Mouse (Mus musculus): ENCODE results near the gene Gm45062. TPM values are rescaled to one million over a fixed set of nuclear protein-coding genes. Genes with fewer than 3 reads are reported as not detected.

The Gm45062 gene
- polyA plus RNA-seq, 1 experiment from 2014 or later, result 5.5 TPM

DNA sequence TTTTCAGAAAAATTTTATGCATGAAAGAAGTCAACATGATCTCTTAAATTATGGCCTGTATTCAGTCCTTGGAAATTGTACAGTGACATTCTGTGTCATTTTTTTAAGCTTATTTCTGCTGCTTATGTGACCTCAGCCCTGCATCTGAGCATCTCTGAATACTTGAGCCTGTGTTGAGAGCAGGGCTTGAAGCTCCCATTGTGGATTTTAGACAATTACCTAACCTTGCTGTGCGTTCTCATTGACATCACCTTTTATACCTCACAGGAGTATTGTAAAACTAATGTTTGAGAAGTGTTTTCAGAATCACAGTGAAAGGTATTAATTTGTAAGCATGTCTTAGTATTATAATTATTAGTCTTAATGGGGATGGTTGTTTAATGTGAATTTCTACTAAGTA is 140.5 kb downstream of the Gm45062 start:
- Histone ChIP-seq H3K4me1 (replicated peaks) (no peaks in the 10 kb centered on the region), H3K27ac (no peak overlapping the region), H3K27me3 (no peaks in the 10 kb centered on the region), H3K9me3 (replicated peaks) (no peaks in the 10 kb centered on the region), H3K4me3 (no peak overlapping the region), H3K36me3 (no peaks in the 10 kb centered on the region), H3K9ac (no peak overlapping the region), H3K4me2 (no peak overlapping the region)
- ATAC-seq (replicated peaks; ENCODE audit: insufficient number of reproducible peaks, insufficient read depth, low FRiP score, low read depth), result no peak
- 88% methylated on average over 1 of the region's 1 CpGs for WGBS

DNA sequence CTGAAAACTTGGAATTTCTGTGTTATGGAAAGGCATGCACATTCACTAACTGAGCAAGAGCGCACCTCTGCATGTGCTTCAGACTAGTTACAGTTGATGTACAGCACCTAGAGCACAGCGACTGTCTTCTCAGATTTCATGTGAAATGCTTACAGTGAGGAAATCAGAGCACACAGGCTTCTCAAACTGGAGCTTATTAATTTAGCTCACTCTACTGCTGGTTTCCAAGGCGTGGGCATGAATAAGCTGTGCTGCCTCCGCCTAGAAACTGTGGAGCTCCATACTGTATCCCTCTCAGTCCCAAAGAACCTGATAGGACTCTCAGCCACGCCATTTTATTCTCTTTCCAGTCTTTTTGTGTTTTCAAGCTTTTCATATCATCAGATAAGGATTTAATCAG is 143.9 kb downstream of the Gm45062 start:
- Histone ChIP-seq H3K4me1 (replicated peaks) (peaks cover 2% of the 10 kb centered on the region; the same call in 1 of the 2 replicates), H3K9me3 (replicated peaks) (no peaks in the 10 kb centered on the region), H3K36me3 (no peaks in the 10 kb centered on the region), H3K9ac (no peak overlapping the region), H3K27ac (no peak overlapping the region), H3K4me3 (no peak overlapping the region), H3K4me2 (no peak overlapping the region), H3K27me3 (no peaks in the 10 kb centered on the region)
- no peak for ATAC-seq (replicated peaks; ENCODE audit: insufficient number of reproducible peaks, insufficient read depth, low FRiP score, low read depth)
- WGBS, result 85% methylated on average over 5 of the region's 5 CpGs

DNA sequence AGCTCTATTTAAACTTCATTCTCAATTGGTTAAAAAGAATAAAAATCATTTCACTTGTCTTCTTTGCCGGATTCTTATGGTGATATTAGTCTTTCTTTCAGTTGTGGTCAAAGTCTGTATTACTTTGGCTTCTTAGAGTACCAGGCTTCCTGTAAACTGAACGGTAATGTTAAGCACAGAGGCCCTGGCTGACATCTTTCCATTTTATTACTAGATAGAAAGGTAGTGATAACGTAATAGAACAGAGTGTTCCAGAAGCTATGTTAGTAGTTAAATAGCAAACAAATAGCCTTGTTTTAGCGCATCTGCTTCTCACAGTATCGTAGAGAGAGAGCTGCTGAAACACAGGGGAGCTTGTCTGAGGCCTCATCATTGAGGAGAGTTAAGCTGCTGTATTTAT is 146.6 kb downstream of the Gm45062 start:
- H3K4me1 ChIP-seq (replicated peaks), result peaks cover 17% of the 10 kb centered on the region
- no peaks in the 10 kb centered on the region for H3K9me3 ChIP-seq (replicated peaks)
- H3K36me3 ChIP-seq, result no peaks in the 10 kb centered on the region
- no peak overlapping the region for H3K27ac ChIP-seq
- H3K27me3 ChIP-seq, result no peaks in the 10 kb centered on the region
- no peak overlapping the region for H3K9ac ChIP-seq
- WGBS, result 89% methylated on average over 5 of the region's 5 CpGs
- no peak overlapping the region for H3K4me3 ChIP-seq
- no peak for ATAC-seq (replicated peaks; ENCODE audit: insufficient number of reproducible peaks, insufficient read depth, low FRiP score, low read depth)
- no peak overlapping the region for H3K4me2 ChIP-seq

DNA sequence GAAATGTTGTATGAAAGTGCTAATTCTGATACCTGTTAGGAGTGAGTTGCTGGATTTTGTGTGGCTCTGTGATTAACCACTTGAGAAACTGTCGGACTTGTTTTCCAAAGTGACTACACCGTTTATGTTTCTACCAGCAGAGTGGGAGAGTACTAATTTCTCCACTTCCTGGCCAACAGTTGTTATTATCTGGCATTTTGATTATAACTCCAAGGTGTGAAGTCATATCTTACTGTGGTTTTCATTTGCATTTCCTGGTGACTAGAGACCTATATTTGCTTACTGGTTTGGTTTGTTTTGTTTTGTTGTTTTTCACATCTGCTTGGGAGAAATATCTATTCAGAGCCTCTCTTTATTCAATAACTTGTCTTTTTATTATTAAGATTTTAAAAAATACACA is 149.1 kb downstream of the Gm45062 start:
- Histone ChIP-seq H3K36me3 (no peaks in the 10 kb centered on the region), H3K27ac (no peak overlapping the region), H3K27me3 (no peaks in the 10 kb centered on the region), H3K9me3 (replicated peaks) (no peaks in the 10 kb centered on the region), H3K4me2 (no peak overlapping the region), H3K4me3 (no peak overlapping the region), H3K9ac (no peak overlapping the region), H3K4me1 (replicated peaks) (peaks cover 17% of the 10 kb centered on the region)
- WGBS, result 62% methylated on average over 2 of the region's 2 CpGs
- ATAC-seq (replicated peaks; ENCODE audit: insufficient number of reproducible peaks, insufficient read depth, low FRiP score, low read depth), result no peak

DNA sequence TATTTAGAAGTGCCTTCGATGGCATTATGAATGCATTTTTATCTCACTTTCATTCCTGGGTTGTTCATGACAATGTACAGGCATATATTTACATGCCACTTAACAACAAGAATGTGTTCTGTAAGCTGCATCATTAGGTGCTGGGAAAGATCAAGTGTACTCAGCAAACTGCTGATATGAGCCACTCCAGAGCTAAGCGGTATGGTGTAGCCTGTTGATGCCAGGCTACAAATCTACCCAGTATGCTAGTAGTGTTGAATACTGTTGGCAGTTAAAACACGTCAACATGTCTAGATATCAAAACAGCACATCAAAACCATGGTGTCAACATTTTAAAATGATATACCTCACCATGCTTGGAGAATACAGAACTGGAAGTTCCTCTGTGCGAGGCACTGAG is 150.6 kb downstream of the Gm45062 start:
- peak; percentile 88 for ATAC-seq (replicated peaks; ENCODE audit: insufficient number of reproducible peaks, insufficient read depth, low FRiP score, low read depth)

DNA sequence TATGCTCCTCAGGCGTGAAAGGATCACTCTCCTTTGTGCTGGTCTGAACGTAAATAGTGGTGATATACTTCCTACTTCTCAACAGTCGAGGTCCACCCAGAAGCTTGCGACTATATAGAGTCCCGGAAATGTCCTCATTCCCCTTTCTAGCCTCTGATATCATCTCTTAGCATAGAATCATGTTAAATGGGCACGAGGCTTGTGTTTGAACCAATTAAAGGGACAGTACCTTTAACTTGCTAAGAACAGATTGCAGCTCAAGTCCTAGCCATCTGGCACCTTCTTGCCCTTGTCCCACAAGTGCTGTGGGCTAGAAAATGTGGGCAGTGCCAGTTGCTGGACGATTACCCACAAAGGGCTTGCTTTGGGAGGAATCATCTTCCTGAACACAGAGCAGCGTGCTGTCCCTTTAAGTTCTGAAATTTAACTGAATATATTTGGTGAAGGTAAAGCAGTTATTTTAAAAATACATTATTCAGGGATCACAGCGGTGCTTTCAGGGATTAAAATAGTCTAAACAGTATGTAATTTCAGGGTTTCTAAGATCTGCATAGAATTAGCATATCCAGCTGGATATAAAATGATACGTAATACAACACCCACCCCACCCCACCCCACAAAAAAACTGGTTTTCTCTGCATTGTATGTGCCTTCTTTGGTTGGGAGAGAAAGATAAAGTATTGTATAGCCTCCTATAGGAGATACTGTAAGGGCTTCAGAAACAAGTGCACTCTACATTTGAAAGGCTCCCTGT is 153.8 kb downstream of the Gm45062 start:
- H3K27ac ChIP-seq, result no peak overlapping the region
- H3K4me3 ChIP-seq, result no peak overlapping the region
- H3K9ac ChIP-seq, result no peak overlapping the region
- WGBS, result 73% methylated on average over 10 of the region's 10 CpGs
- H3K36me3 ChIP-seq, result no peaks in the 10 kb centered on the region
- no peak overlapping the region for H3K4me2 ChIP-seq
- no peaks in the 10 kb centered on the region for H3K27me3 ChIP-seq
- no peaks in the 10 kb centered on the region for H3K9me3 ChIP-seq (replicated peaks)
- peaks cover 16% of the 10 kb centered on the region for H3K4me1 ChIP-seq (replicated peaks)
- ATAC-seq (replicated peaks; ENCODE audit: insufficient number of reproducible peaks, insufficient read depth, low FRiP score, low read depth), result no peak

More for the DNA sequence above, 150.6 kb downstream of the Gm45062 start:
- H3K9me3 ChIP-seq (replicated peaks), result no peaks in the 10 kb centered on the region
- 46% methylated on average over 4 of the region's 4 CpGs for WGBS
- peaks cover 17% of the 10 kb centered on the region for H3K4me1 ChIP-seq (replicated peaks)
- peak overlapping the region; percentile 62 for H3K27ac ChIP-seq
- no peaks in the 10 kb centered on the region for H3K36me3 ChIP-seq
- H3K4me2 ChIP-seq, result peak overlapping the region; percentile 13; the same call in 1 of the 2 replicates
- H3K4me3 ChIP-seq, result no peak overlapping the region
- H3K9ac ChIP-seq, result no peak overlapping the region
- no peaks in the 10 kb centered on the region for H3K27me3 ChIP-seq

DNA sequence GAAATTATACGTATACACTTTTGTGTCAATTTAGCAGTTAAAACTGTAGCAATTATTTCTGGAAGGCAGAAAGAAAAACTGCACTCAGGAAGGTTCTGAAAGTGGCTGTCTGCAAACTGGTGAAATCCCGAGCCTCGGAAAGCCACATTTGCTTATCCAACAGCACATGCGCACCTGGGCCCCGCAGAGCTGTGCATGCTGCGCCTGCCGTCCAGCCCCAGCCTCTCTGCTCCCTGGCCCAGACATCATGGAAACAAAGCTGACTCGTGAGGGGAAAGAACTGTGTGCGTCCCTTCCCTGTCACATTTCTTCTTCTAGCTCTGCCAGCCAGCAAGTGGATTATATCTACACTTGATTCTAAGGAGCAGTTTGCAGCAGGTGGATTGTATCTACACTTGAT is 154.8 kb downstream of the Gm45062 start:
- Histone ChIP-seq H3K36me3 (no peaks in the 10 kb centered on the region), H3K4me3 (no peak overlapping the region), H3K9ac (no peak overlapping the region), H3K4me1 (replicated peaks) (peaks cover 11% of the 10 kb centered on the region), H3K4me2 (no peak overlapping the region), H3K9me3 (replicated peaks) (no peaks in the 10 kb centered on the region), H3K27me3 (no peaks in the 10 kb centered on the region), H3K27ac (no peak overlapping the region)
- no peak for ATAC-seq (replicated peaks; ENCODE audit: insufficient number of reproducible peaks, insufficient read depth, low FRiP score, low read depth)
- WGBS, result 64% methylated on average over 9 of the region's 9 CpGs

DNA sequence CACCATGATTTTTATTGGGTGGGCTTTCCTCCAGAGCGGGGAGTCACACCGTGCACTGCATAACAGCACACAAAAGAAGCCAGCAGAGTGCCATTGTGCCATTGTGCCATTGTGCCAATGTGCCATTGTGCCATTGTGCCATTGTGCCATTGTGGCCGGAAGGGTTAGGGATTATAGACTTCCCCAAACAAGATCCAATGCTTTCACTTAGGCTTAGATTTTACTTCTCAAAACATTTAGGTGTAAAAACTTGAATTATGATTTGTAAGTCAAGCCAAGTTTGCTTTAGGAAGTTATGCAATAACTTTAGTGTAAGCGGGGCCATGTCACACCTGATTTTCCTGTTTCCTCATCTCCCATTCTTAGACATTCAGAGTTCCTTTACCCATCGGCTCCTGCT is 156.6 kb downstream of the Gm45062 start:
- ATAC-seq (replicated peaks; ENCODE audit: insufficient number of reproducible peaks, insufficient read depth, low FRiP score, low read depth), result no peak
- no peaks in the 10 kb centered on the region for H3K27me3 ChIP-seq
- H3K9ac ChIP-seq, result no peak overlapping the region
- no peaks in the 10 kb centered on the region for H3K36me3 ChIP-seq
- no peak overlapping the region for H3K4me2 ChIP-seq
- peaks cover 9% of the 10 kb centered on the region for H3K4me1 ChIP-seq (replicated peaks)
- WGBS, result 94% methylated on average over 5 of the region's 5 CpGs
- H3K4me3 ChIP-seq, result no peak overlapping the region
- H3K9me3 ChIP-seq (replicated peaks), result no peaks in the 10 kb centered on the region
- H3K27ac ChIP-seq, result no peak overlapping the region

DNA sequence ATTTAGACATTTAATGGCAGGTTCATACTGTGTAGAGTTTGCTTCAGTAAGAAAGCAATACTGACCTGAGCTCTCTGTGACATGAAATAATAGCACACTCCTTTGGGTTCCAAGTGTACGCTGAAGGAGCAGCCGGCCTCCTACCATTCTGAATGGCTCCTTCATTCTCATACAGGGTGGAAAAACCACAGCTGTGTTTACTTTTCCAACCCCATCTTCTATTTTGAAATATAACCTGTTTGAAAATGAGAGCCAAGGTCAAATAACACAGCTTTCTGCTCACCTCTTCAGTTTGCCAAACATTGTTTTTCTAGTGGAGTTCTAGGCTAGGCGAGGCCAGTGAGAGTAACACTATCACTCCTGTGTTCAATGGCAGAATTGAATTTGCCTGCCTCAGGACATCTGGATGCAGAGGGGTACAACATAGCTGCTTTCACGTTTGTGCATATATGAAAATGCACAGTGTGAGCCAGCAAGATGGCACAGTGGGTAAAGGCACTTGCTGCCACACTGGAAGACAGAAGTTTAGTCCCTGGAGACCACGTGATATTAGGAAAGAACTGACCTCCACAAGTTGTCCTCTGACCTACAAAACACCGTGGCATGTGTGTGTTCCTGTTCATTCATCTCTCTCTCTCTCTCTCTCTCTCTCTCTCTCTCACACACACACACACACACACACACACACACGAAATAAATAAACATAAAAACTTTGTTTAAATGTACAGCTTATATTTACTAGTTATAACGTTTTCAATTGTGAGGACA is 157.7 kb downstream of the Gm45062 start:
- Histone ChIP-seq H3K4me1 (replicated peaks) (peaks cover 14% of the 10 kb centered on the region), H3K9ac (no peak overlapping the region), H3K36me3 (no peaks in the 10 kb centered on the region), H3K27ac (no peak overlapping the region), H3K4me2 (no peak overlapping the region), H3K4me3 (no peak overlapping the region), H3K9me3 (replicated peaks) (no peaks in the 10 kb centered on the region), H3K27me3 (no peaks in the 10 kb centered on the region)
- ATAC-seq (replicated peaks; ENCODE audit: insufficient number of reproducible peaks, insufficient read depth, low FRiP score, low read depth), result no peak
- 76% methylated on average over 8 of the region's 8 CpGs for WGBS

DNA sequence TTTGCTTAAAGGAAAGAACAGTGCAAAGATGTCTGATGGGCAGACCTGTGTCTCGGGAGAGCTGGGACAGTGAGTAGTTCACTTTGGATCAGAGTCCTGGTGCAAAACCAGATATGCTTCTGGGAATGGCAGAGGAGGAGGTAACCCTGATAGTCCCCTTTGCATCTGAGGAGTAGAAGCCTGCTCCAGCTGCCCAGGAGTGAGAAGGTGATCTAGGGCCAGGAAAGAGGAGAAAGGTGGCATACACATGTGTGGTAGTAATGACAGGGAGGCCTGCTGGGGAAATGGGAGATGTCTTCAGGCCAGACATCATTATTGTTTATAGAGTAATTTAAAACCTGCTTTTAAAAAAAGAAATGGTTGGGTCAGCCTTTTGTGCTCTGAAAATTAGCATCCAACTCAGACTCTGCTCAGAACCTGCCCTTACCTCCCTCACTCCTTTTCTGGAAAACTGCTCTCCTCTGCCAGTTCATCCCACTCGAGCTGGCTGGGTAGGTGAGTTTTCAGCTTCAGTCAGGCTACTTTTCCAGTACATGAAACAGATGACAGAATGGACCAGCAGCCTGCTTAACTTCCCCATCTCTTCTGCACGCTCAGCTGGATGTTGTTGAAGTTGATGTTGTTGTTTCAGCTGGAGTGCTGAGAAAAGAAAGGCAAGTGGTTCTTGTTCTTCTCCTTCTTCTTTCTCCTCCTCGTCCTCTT is 160.4 kb downstream of the Gm45062 start:
- Histone ChIP-seq H3K4me2 (no peak overlapping the region), H3K4me1 (replicated peaks) (peaks cover 27% of the 10 kb centered on the region), H3K27me3 (no peaks in the 10 kb centered on the region), H3K9ac (no peak overlapping the region), H3K9me3 (replicated peaks) (no peaks in the 10 kb centered on the region), H3K27ac (no peak overlapping the region), H3K4me3 (no peak overlapping the region), H3K36me3 (no peaks in the 10 kb centered on the region)
- WGBS, result 53% methylated on average over 4 of the region's 4 CpGs
- no peak for ATAC-seq (replicated peaks; ENCODE audit: insufficient number of reproducible peaks, insufficient read depth, low FRiP score, low read depth)

DNA sequence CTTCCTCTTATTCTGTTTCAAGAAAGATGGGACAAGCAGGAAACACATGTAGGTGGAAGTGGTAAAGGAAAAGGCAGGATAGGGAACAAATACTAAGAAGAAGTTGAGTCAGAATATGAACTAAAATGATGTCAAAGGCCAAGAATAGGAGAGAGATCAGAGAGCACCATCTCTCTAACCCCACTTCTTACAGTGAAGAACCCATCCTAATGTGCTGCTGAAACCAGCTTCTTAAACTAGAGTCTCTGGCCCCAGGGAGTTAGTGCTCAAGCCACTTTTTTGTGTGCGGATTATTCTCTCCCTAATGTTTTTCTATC is 160.9 kb downstream of the Gm45062 start:
- 83% methylated on average over 1 of the region's 1 CpGs for WGBS
- H3K27me3 ChIP-seq, result no peaks in the 10 kb centered on the region
- no peak overlapping the region for H3K9ac ChIP-seq
- H3K9me3 ChIP-seq (replicated peaks), result no peaks in the 10 kb centered on the region
- no peak overlapping the region for H3K4me3 ChIP-seq
- no peak for ATAC-seq (replicated peaks; ENCODE audit: insufficient number of reproducible peaks, insufficient read depth, low FRiP score, low read depth)
- H3K36me3 ChIP-seq, result no peaks in the 10 kb centered on the region
- H3K4me1 ChIP-seq (replicated peaks), result peaks cover 27% of the 10 kb centered on the region
- no peak overlapping the region for H3K4me2 ChIP-seq
- no peak overlapping the region for H3K27ac ChIP-seq

Measured in heart, embryonic 15.5 days (tissue).